Mouse (Mus musculus) cerebellum, adult 2 months (tissue): ENCODE results near the gene Hsd17b11.

Experiments
- CTCF ChIP-seq: fragments of 200-500 bp; IDR thresholded peaks from 2 replicates; pipeline ENCODE4 v1.5.1; 2011; ENCODE audit warnings: low read depth, mild to moderate bottlenecking, control low read depth, low read length, moderate library complexity, borderline replicate concordance; ENCODE audit not compliant: insufficient read depth
- POLR2A ChIP-seq: fragments of 200-500 bp; IDR thresholded peaks from 2 replicates; pipeline ENCODE4 v1.6.1; 2011; ENCODE audit warnings: low read length, control low read depth, borderline replicate concordance; ENCODE audit not compliant: insufficient read depth

DNA sequence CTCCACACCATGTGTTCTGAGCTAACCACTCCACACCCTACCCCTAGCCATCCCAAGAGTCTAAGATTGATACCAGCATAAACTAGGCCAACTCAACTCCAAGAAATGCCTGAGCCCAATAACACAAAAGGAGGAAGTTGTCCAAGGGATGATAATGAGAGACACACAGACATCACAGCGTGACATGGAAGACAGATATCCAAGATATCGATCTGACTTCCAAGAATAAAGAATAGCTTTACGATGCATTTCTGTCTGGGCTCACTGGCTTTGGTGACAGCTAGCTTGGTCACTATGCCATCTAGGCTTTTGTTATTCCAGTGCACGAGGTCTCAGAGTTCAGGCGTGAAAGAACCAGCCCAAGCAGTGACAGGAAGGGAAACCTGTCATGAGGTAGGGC is 50.7 kb downstream of the Hsd17b11 start:
- no peak for TF ChIP-seq POLR2A
- no peak for TF ChIP-seq CTCF
